Mouse (Mus musculus) bone marrow, adult 2 months (tissue): ENCODE data around the gene Txnrd1. TPM values are rescaled to one million over a fixed set of nuclear protein-coding genes. Genes with fewer than 3 reads are reported as not detected.

Experiments used
- H3K27ac ChIP-seq: fragments of 200-500 bp; 2 replicates; pipeline ENCODE4 v1.5.1; 2012; ENCODE audit warnings: low read depth, mild to moderate bottlenecking, control low read depth, inconsistent platforms, low read length; ENCODE audit not compliant: control insufficient read depth, poor library complexity, insufficient read depth
- H3K4me1 ChIP-seq: fragments of 200-500 bp; 2 replicates; pipeline ENCODE4 v1.6.1; 2011; ENCODE audit warnings: low read length; ENCODE audit not compliant: control insufficient read depth, insufficient read depth
- H3K4me3 ChIP-seq: fragments of 200-500 bp; replicated peaks from 2 replicates; pipeline ENCODE3; 2011; ENCODE audit warnings: mild to moderate bottlenecking, low read depth, low read length, control low read depth; ENCODE audit not compliant: control insufficient read depth
- CTCF ChIP-seq: fragments of 200-500 bp; IDR thresholded peaks from 2 replicates; pipeline ENCODE4 v1.5.1; 2011; ENCODE audit warnings: low read length, control low read depth; ENCODE audit not compliant: control insufficient read depth, insufficient read depth
- POLR2A ChIP-seq: fragments of 200-500 bp; IDR thresholded peaks from 2 replicates; pipeline ENCODE4 v1.6.1; 2011; ENCODE audit warnings: low read depth, mild to moderate bottlenecking, control low read depth, low read length, borderline replicate concordance; ENCODE audit not compliant: control insufficient read depth
- WGBS: fragments of 180-500 bp; shearing (Covaris S2); methylation state at CpG from one replicate; pipeline ENCODE4 v1.1.7; 2018; 5-methylcytosine and 5-hydroxymethylcytosine counted together
- polyA plus RNA-seq: library from polyadenylated mRNA; stranded (reverse); fragments of >200 nt; gene quantifications from 2 replicates; pipeline ENCODE4 v1.2.4, GENCODE M21; 2011; ENCODE audit warnings: low replicate concordance; ENCODE audit not compliant: missing spikeins, insufficient read depth, insufficient read length

The Txnrd1 gene
- polyA plus RNA-seq, 1 experiment = 20.2 TPM

GRCm38 (mm10) chr10:82889447-82889973 is 55.8 kb downstream of the Txnrd1 start:
- peak overlapping the region; percentile 74; the same call in 1 of the 2 replicates for H3K27ac ChIP-seq
- no peak overlapping the region for H3K4me3 ChIP-seq
- 13% methylated on average over 9 of the region's 9 CpGs for WGBS
- no peak for TF ChIP-seq CTCF
- TF ChIP-seq POLR2A = no peak
- peaks cover 17% of the 10 kb centered on the region for H3K4me1 ChIP-seq

- TF ChIP-seq POLR2A (no peak), CTCF (no peak)
- peak overlapping the region; percentile 74; the same call in 1 of the 2 replicates for H3K27ac ChIP-seq
- WGBS = 19% methylated on average over 2 of the region's 2 CpGs
- no peak overlapping the region for H3K4me3 ChIP-seq
- peaks cover 17% of the 10 kb centered on the region for H3K4me1 ChIP-seq
These were observed 57.2 kb downstream of the Txnrd1 start for GRCm38 (mm10) chr10:82890936-82891335.

GRCm38 (mm10) chr10:82891427-82891826 is 57.7 kb downstream of the Txnrd1 start:
- Histone ChIP-seq H3K4me1 (peaks cover 17% of the 10 kb centered on the region), H3K4me3 (no peak overlapping the region), H3K27ac (peak overlapping the region; percentile 47; the same call in 1 of the 2 replicates)
- 52% methylated on average over 7 of the region's 7 CpGs for WGBS
- TF ChIP-seq POLR2A = no peak
- no peak for TF ChIP-seq CTCF

- Histone ChIP-seq H3K27ac (peak overlapping the region; percentile 40), H3K4me3 (no peak overlapping the region), H3K4me1 (peaks cover 17% of the 10 kb centered on the region)
- WGBS = 69% methylated on average over 9 of the region's 9 CpGs
- TF ChIP-seq CTCF = no peak
These were observed 58.8 kb downstream of the Txnrd1 start for GRCm38 (mm10) chr10:82892442-82893055.

- no peak overlapping the region for H3K4me3 ChIP-seq
- peak overlapping the region; percentile 57; the same call in 1 of the 2 replicates for H3K27ac ChIP-seq
- no peak for TF ChIP-seq CTCF
- TF ChIP-seq POLR2A = no peak
- whole genome bisulfite sequencing = 42% methylated on average over 18 of the region's 18 CpGs
- peaks cover 16% of the 10 kb centered on the region for H3K4me1 ChIP-seq
These were observed 60.3 kb downstream of the Txnrd1 start for GRCm38 (mm10) chr10:82893872-82894650.

GRCm38 (mm10) chr10:82897936-82898335 is 64.2 kb downstream of the Txnrd1 start:
- Histone ChIP-seq H3K27ac (no peak overlapping the region), H3K4me3 (no peak overlapping the region), H3K4me1 (no peaks in the 10 kb centered on the region; the same call in 1 of the 2 replicates)
- whole genome bisulfite sequencing = 88% methylated on average over 13 of the region's 13 CpGs
- TF ChIP-seq CTCF (no peak), POLR2A (no peak)

- no peak for TF ChIP-seq CTCF
- TF ChIP-seq POLR2A = no peak
- 74% methylated on average over 7 of the region's 7 CpGs for WGBS
- H3K27ac ChIP-seq = no peak overlapping the region
- H3K4me1 ChIP-seq = no peaks in the 10 kb centered on the region; the same call in 1 of the 2 replicates
- H3K4me3 ChIP-seq = no peak overlapping the region
These were observed 65.1 kb downstream of the Txnrd1 start for GRCm38 (mm10) chr10:82898893-82899292.

GRCm38 (mm10) chr10:82899810-82900421 is 66.2 kb downstream of the Txnrd1 start:
- TF ChIP-seq POLR2A (no peak), CTCF (no peak)
- WGBS = 8% methylated on average over 16 of the region's 16 CpGs
- H3K4me3 ChIP-seq = peak overlapping the region; percentile 51
- no peaks in the 10 kb centered on the region; the same call in 1 of the 2 replicates for H3K4me1 ChIP-seq
- peak overlapping the region; percentile 73 for H3K27ac ChIP-seq
